Mouse (Mus musculus) heart, adult 2 months (tissue): ENCODE data around the gene Stpg3. TPM values are rescaled to one million over a fixed set of nuclear protein-coding genes. Genes with fewer than 3 reads are reported as not detected.

Source experiments
- DNase-seq, 2 experiments: peaks; one replicate each; pipeline ENCODE4 v3.0.0; 2021
- H3K27ac ChIP-seq: fragments of 200-600 bp; 2 replicates; pipeline ENCODE4 v1.8.1; 2022
- H3K27me3 ChIP-seq: fragments of 200-500 bp; 2 replicates; pipeline ENCODE4 v1.6.1; 2012; ENCODE audit warnings: mild to moderate bottlenecking, low read length, inconsistent platforms, mixed read lengths; ENCODE audit not compliant: control insufficient read depth, insufficient read depth
- H3K36me3 ChIP-seq: fragments of 200-500 bp; 2 replicates; pipeline ENCODE4 v1.6.1; 2012; ENCODE audit warnings: low read length, inconsistent platforms; ENCODE audit not compliant: control insufficient read depth, insufficient read depth
- H3K4me1 ChIP-seq: fragments of 200-500 bp; 2 replicates; pipeline ENCODE4 v1.6.1; 2011; ENCODE audit warnings: low read length; ENCODE audit not compliant: control insufficient read depth, insufficient read depth
- H3K4me3 ChIP-seq: fragments of 200-600 bp; 2 replicates; pipeline ENCODE4 v1.8.1; 2022
- H3K79me2 ChIP-seq: fragments of 200-500 bp; replicated peaks from 2 replicates; pipeline ENCODE4 v1.6.1; 2012; ENCODE audit warnings: mild to moderate bottlenecking, inconsistent platforms, low read length, moderate library complexity, mixed read lengths; ENCODE audit not compliant: control insufficient read depth, insufficient read depth
- H3K9ac ChIP-seq: fragments of 200-500 bp; 2 replicates; pipeline ENCODE4 v1.6.1; 2012; ENCODE audit warnings: low read depth, mild to moderate bottlenecking, control low read depth, inconsistent platforms, low read length, mixed read lengths
- CTCF ChIP-seq: fragments of 200-600 bp; IDR thresholded peaks from 2 replicates; pipeline ENCODE4 v1.8.1; 2022; ENCODE audit warnings: antibody characterized with exemption, mild to moderate bottlenecking, moderate library complexity
- EP300 ChIP-seq: fragments of 200-500 bp; IDR thresholded peaks from 2 replicates; pipeline ENCODE4 v1.6.1; 2011; ENCODE audit warnings: low read depth, low read length, control low read depth; ENCODE audit not compliant: insufficient read depth
- POLR2A ChIP-seq: fragments of 200-500 bp; IDR thresholded peaks from 2 replicates; pipeline ENCODE4 v1.6.1; 2011; ENCODE audit warnings: mild to moderate bottlenecking, low read depth, low read length, control low read depth; ENCODE audit not compliant: insufficient read depth
- WGBS: fragments of 180-500 bp; shearing (Covaris S2); methylation state at CpG from one replicate; pipeline ENCODE4 v1.1.7; 2018; 5-methylcytosine and 5-hydroxymethylcytosine counted together
- intact Hi-C: fragments of 180-260 bp; cut with DNase I; formaldehyde crosslinking; loops from one replicate; pipeline ENCODE4 v1.15.1; 2025
- polyA plus RNA-seq: library from polyadenylated mRNA; depleted of rRNA; stranded (reverse); fragments of >200 nt; gene quantifications from 2 replicates; pipeline ENCODE4 v1.2.3, GENCODE M21; 2012
- total RNA-seq, 2 experiments: library from RNA; stranded (reverse); gene quantifications; 2 replicates each; pipeline ENCODE4 v1.2.3; 2021

Gene Stpg3
- total and polyA plus RNA-seq, 3 experiments: not detected

GRCm38 (mm10) chr2:25227406-25227805 is 13.0 kb upstream of the Stpg3 start:
- Histone ChIP-seq H3K27ac (no peak overlapping the region), H3K4me1 (peaks cover 5% of the 10 kb centered on the region), H3K27me3 (no peaks in the 10 kb centered on the region), H3K9ac (no peak overlapping the region), H3K4me3 (no peak overlapping the region), H3K36me3 (peaks cover 3% of the 10 kb centered on the region; the same call in 1 of the 2 replicates), H3K79me2 (no peaks in the 10 kb centered on the region)
- intact Hi-C loops: loop anchor here (5.0 kb wide), 1 partner anchor 45 kb away; the partner anchor contains the start of genes Anapc2 and Ssna1
- TF ChIP-seq CTCF: no peak
- no peak for TF ChIP-seq POLR2A
- TF ChIP-seq EP300: no peak
- no peak for DNase-seq
- 95% methylated on average over 4 of the region's 4 CpGs for WGBS

DNA sequence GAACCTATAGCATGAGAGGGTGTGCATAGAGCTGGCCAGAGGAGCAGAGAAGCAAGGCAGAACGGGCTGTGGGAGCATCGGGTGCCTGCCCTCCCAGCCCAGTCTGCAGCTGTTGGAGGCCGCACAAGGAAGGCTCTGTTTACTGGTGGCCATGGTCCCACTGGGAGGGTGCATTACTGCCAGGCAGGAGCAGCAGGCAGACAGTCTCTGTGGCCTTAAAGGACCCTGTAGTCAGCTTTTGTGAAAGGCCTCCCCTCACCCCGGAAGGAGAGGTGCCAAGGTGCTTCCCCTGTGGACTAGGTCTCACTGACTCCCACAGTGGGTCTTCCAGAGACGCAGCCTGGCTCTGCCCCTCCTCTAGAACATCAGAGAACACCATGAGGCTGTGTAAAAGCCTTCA is 12.4 kb upstream of the Stpg3 start:
- no peak for DNase-seq
- 77% methylated on average over 5 of the region's 5 CpGs for WGBS

GRCm38 (mm10) chr2:25225811-25226379 is 11.5 kb upstream of the Stpg3 start:
- Histone ChIP-seq H3K4me1 (peaks cover 5% of the 10 kb centered on the region), H3K4me3 (peak overlapping the region; percentile 58; the same call in 1 of the 2 replicates), H3K79me2 (no peaks in the 10 kb centered on the region), H3K9ac (no peak overlapping the region), H3K27ac (peak overlapping the region; percentile 95), H3K27me3 (no peaks in the 10 kb centered on the region), H3K36me3 (peaks cover 3% of the 10 kb centered on the region; the same call in 1 of the 2 replicates)
- WGBS: 80% methylated on average over 8 of the region's 8 CpGs
- TF ChIP-seq POLR2A (no peak), EP300 (no peak), CTCF (no peak)
- DNase-seq: no peak
- intact Hi-C loops: loop anchor here (1.0 to 5.0 kb wide), 2 partner anchors 30 to 46 kb away; partner anchors contain the start of genes Anapc2, Ssna1 and Tor4a

More for the DNA sequence above, 12.4 kb upstream of the Stpg3 start:
- no peak overlapping the region for H3K27ac ChIP-seq
- no peak overlapping the region for H3K4me3 ChIP-seq
- peaks cover 3% of the 10 kb centered on the region; the same call in 1 of the 2 replicates for H3K36me3 ChIP-seq
- H3K27me3 ChIP-seq: no peaks in the 10 kb centered on the region
- no peaks in the 10 kb centered on the region for H3K79me2 ChIP-seq
- no peak overlapping the region for H3K9ac ChIP-seq
- TF ChIP-seq POLR2A: no peak
- no peak for TF ChIP-seq CTCF
- no peak for TF ChIP-seq EP300
- intact Hi-C loops: loop anchor here (5.0 kb wide), 1 partner anchor 45 kb away; the partner anchor contains the start of genes Anapc2 and Ssna1
- peaks cover 5% of the 10 kb centered on the region for H3K4me1 ChIP-seq

DNA sequence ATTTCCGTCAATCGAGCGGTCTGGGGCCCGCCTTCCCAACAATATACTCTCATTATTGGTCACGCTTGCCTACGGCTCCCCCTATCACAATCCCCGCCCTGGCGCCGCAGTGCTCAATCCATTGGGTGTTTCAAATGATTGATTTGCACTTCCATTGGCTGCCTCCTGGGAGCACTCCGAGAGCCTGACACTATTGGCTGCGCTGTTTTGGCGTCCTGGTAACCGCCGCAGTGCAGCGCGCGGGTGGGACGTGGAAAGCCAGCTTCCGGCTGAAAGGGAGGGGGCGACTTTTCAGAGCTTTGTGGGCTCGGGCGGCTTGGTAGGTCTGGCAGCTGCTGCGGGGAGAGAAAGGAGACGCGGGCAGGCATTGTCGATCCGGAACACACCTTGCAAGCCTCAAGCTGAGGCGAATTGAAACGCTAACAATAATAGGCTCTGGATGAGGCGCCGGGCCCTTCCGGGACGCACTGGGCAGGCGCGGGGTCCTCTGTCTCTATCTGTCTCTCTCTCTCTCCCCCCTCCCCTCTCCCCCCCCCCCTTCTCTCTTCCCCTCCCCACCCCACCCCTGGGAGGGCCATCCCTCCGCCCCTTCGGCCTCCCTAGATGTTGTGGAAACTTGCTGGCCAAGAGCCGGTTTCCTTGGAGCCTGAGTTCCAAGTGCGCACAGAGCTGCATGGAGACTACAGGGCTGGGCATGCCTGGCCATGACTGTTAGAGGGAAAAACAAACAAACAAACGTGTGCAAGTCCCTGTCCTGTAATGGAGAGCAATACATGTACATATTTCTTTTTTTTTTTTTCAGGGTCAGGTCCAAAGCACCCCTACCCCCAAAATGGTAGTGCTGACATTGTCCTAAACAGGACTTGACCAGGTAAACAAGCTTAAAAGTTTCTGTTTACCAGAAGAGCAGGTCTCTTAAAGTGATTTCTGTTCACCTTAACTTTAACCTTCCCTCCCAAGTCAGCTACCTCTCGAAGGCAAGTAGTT is 10.6 kb upstream of the Stpg3 start:
- H3K27me3 ChIP-seq: no peaks in the 10 kb centered on the region
- H3K79me2 ChIP-seq: no peaks in the 10 kb centered on the region
- TF ChIP-seq EP300 (0 out of 2 replicates have a peak, but pooled peaks have one; percentile 33), POLR2A (peak; percentile 60; the same call in 1 of the 2 replicates), CTCF (peak; percentile 6; the same call in 1 of the 2 replicates)
- H3K4me1 ChIP-seq: peaks cover 5% of the 10 kb centered on the region
- peaks cover 3% of the 10 kb centered on the region; the same call in 1 of the 2 replicates for H3K36me3 ChIP-seq
- H3K9ac ChIP-seq: peak overlapping the region; percentile 74
- peak overlapping the region; percentile 58 for H3K4me3 ChIP-seq
- intact Hi-C loops: loop anchor here (1.0 to 5.0 kb wide), 3 partner anchors 14 to 47 kb away; partner anchors contain the start of genes Anapc2, Nelfb, Ssna1 and Tor4a
- DNase-seq: peak; percentile 93 to 99
- H3K27ac ChIP-seq: peak overlapping the region; percentile 95
- WGBS: 2% methylated on average over 41 of the region's 41 CpGs

GRCm38 (mm10) chr2:25224492-25224765 is 10.0 kb upstream of the Stpg3 start, which contains the start of gene Tubb4b:
Tubb4b (minus strand) TSS chr2:25224702.
- TF ChIP-seq POLR2A: peak; percentile 100
- TF ChIP-seq CTCF: peak; percentile 37
- peak; percentile 79; the same call in 1 of the 2 replicates for TF ChIP-seq EP300
- no peaks in the 10 kb centered on the region for H3K27me3 ChIP-seq
- under 1% methylated on average over 17 of the region's 17 CpGs for WGBS
- H3K9ac ChIP-seq: peak within 1 kb of the TSS; percentile 90
- no peak for DNase-seq
- H3K36me3 ChIP-seq: peaks cover 3% of the 10 kb centered on the region; the same call in 1 of the 2 replicates
- H3K4me1 ChIP-seq: peaks cover 5% of the 10 kb centered on the region
- H3K27ac ChIP-seq: peak within 1 kb of the TSS; percentile 98
- intact Hi-C loops: loop anchor here (1.0 kb wide), 1 partner anchor 13 kb away; the partner anchor contains the start of gene Nelfb
- H3K79me2 ChIP-seq: no peaks in the 10 kb centered on the region
- H3K4me3 ChIP-seq: peak within 1 kb of the TSS; percentile 85
